ENCODE assay signal across 7 mouse cellular contexts in the genomic region with DNA sequence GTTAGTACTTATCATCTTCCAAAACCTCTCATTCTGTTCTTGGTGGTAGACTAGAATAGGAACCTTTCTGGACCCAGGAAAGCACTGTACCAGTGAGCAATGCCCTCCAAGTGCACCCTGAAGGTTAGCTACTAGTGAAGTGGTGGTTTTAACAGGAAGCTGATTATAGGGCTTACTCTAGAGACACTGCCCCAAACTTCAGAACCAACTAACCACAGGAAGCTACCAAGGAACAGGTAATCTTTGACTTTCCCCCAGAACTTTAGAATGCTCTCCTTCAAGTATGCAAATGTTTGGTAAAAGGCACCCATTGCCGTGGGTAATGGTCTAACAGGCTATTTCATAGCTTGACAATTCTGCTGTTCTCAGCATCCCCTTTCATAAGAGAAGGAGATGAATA.
"Had no signal": no experiment of that assay in that cellular context is flagged by ENCODE, and none has a peak within 500 bp of the region (broad histone marks: within the 10 kb centered on the region; RNA-seq: fewer than 3 reads in every experiment).

No protein-coding gene starts in this region.

- DNase-seq: kidney, adult 2 months; kidney, postnatal 14 days; lung, adult 18-20 months; midbrain, embryonic 14.5 days; right cerebral cortex, adult 18-20 months; right cerebral cortex, postnatal 25 days; thymus, postnatal 36 days had no signal
